In genomic region chr4:40872129-40872528, GRCm38 (mm10) we compare ENCODE assay signal across 37 mouse cellular contexts. TPM values are rescaled to one million over a fixed set of nuclear protein-coding genes. Genes with fewer than 3 reads are reported as not detected.
"Had no signal": no experiment of that assay in that cellular context is flagged by ENCODE, and none has a peak within 500 bp of the region (broad histone marks: within the 10 kb centered on the region; RNA-seq: fewer than 3 reads in every experiment).

No protein-coding gene starts in this region.

- H3K4me3 ChIP-seq: heart, embryonic 13.5 days; heart, embryonic 15.5 days; hindbrain, embryonic 13.5 days; hindbrain, embryonic 15.5 days; kidney, embryonic 15.5 days; limb, embryonic 13.5 days; limb, embryonic 15.5 days; liver, embryonic 13.5 days had no signal

- H3K9ac ChIP-seq: forebrain, postnatal 0 days; heart, embryonic 13.5 days; heart, embryonic 15.5 days; hindbrain, embryonic 13.5 days; hindbrain, embryonic 15.5 days; kidney, embryonic 15.5 days; limb, embryonic 13.5 days; limb, embryonic 15.5 days; liver, embryonic 13.5 days had no signal

- H3K4me2 ChIP-seq: heart, embryonic 11.5 days; heart, embryonic 13.5 days; heart, embryonic 15.5 days; hindbrain, embryonic 13.5 days; hindbrain, embryonic 15.5 days; kidney, embryonic 15.5 days; limb, embryonic 13.5 days; limb, embryonic 15.5 days; liver, embryonic 11.5 days; liver, embryonic 13.5 days had no signal

- DNase-seq: forebrain, postnatal 0 days; gastrocnemius, postnatal 10 days; gastrocnemius, postnatal 36 days; heart, adult 11 months; heart, postnatal 14 days; heart, postnatal 36 days; kidney, adult 11 months; kidney, adult 9 months; kidney, postnatal 14 days; kidney, postnatal 36 days; layer of hippocampus, adult 9-11 months; layer of hippocampus, postnatal 36 days; left cerebral cortex, postnatal 4 days; liver, embryonic 13.5 days had no signal

- H3K36me3 ChIP-seq: heart, embryonic 13.5 days; heart, embryonic 15.5 days; hindbrain, embryonic 13.5 days; hindbrain, embryonic 15.5 days; kidney, embryonic 15.5 days; limb, embryonic 13.5 days; limb, embryonic 15.5 days; liver, embryonic 13.5 days had no signal

- H3K27ac ChIP-seq: hindbrain, embryonic 13.5 days; hindbrain, embryonic 15.5 days; hindbrain, postnatal 0 days; kidney, embryonic 15.5 days; kidney, postnatal 0 days; limb, embryonic 13.5 days; limb, embryonic 15.5 days; liver, embryonic 13.5 days had no signal

- ATAC-seq: forebrain, postnatal 0 days; hindbrain, postnatal 0 days; intestine, embryonic 16.5 days had no signal

- H3K9me3 ChIP-seq: heart, embryonic 13.5 days; heart, embryonic 15.5 days; hindbrain, embryonic 13.5 days; hindbrain, embryonic 15.5 days; kidney, embryonic 15.5 days; limb, embryonic 13.5 days; limb, embryonic 15.5 days; liver, embryonic 13.5 days had no signal

- H3K27me3 ChIP-seq: heart, embryonic 13.5 days; heart, embryonic 15.5 days; hindbrain, embryonic 13.5 days; hindbrain, embryonic 15.5 days; kidney, embryonic 15.5 days; limb, embryonic 13.5 days; limb, embryonic 15.5 days; liver, embryonic 13.5 days had no signal

RNA-seq across cellular contexts. Expression of gene Spink4, which starts 47.7 kb away (rescaled TPM):
- total RNA-seq: forebrain, postnatal 0 days; gastrocnemius, adult 18-20 months; gastrocnemius, postnatal 10 days; gastrocnemius, postnatal 36 days; heart, postnatal 36 days; hematopoietic stem cell, adult 5-6 weeks; hindbrain, postnatal 0 days; layer of hippocampus, adult 18-20 months; layer of hippocampus, adult 8-10 months; layer of hippocampus, postnatal 14 days; layer of hippocampus, postnatal 36 days; left cerebral cortex, adult 18-20 months; left cerebral cortex, adult 8-10 months; left cerebral cortex, postnatal 10 days; left cerebral cortex, postnatal 25 days; left cerebral cortex, postnatal 4 days had no signal
- polyA plus RNA-seq: forebrain, postnatal 0 days; hindbrain, embryonic 11.5 days; hindbrain, embryonic 13.5 days; hindbrain, embryonic 15.5 days; hindbrain, postnatal 0 days; limb, embryonic 11.5 days; limb, embryonic 13.5 days; limb, embryonic 15.5 days; liver, embryonic 11.5 days had no signal
